Mouse (Mus musculus) lung, postnatal 25 days (tissue): ENCODE measurements around the gene Ptprm.

Experiments used
- DNase-seq: peaks from one replicate; pipeline ENCODE4 v3.0.0; 2022; ENCODE audit warnings: low spot score

Ptprm gene

DNA sequence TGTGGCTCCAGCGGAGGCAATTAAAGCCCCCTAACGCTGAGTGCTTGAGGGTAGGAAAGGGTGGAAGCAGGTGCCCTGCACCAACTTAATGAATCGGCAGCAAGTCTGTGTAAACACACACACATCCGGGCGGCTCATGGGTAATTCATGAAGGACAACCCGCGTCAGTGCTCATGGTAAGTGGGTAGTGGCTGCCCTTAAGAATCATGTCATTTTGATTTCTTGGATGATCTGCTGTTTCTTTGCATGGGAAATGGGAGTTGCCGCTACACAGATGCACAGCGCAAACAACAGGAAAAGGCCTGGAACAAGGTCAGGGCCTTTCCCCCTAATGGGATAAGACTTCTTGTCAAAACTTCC, 633.3 kb downstream of the Ptprm start:
- no peak for DNase-seq

DNA sequence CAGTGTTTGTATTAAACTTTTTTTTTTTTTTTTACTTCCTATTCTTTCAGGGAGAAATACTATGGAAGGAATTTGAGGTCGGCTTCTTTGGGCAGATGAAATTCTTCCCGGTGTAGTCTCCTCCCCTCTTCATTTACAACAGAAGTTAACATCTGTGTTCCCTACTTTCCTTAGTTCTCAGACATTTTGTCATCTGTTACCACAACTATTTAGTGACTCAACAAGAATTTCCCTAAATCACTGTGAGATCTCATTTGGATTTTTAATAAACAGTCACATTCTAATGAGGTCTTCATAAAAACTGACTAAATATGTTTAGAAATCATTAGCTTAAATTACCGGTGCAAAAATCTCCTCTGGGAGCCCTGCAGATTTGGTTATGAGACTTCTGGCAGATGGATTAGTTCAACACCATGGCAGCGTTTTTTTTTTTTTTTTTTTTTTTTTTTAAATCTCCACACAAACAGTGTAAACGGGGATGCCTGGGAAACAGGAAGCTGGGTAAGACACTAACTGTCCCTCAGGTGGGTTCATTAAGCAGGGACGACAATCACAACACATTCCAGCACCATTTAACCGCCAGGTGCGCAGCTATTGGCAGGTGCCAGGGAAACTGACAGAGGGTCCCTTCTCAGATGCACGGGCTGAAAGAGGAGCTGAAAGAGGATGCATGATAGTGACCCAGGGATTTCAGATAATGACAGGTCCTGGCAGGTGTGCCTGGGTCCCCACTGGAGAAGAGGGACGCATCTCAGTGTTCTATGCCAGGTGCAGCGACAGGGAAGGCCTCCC, 633.9 kb downstream of the Ptprm start:
- DNase-seq = no peak

DNA sequence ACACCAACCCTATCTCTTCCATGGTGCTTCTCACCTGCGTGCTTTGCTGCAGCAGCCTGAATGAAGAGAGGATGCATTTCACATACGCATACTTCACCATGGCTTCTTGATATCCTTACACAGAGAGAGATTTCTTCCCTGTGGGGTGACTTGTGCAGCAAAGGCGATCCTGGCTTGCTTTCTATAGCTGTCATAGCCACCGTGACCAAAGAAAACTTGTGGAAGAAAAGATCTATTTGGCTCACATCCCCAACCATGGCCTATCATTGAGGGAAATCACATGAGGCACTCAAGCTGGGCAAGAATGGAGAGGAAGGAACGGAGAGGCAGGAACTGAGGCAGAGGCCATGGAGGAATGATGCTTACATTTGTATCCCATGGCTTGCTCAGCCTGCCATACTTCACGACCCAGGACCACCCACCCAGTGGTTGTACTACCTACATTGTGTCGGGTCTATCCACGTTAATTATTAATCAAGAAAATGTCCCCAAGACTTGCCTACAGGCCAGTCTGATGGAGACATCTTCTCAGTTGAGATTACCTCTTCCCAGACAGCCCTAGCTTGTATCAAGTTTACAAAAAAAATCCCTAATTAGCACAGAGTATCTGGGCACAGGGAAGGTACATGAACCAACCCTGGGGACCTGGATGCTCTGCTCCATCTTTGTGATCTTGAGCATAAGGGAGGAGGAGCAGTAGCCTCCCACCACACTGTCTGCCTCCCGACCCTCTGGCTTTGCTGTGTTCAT, 641.6 kb downstream of the Ptprm start:
- DNase-seq = no peak

DNA sequence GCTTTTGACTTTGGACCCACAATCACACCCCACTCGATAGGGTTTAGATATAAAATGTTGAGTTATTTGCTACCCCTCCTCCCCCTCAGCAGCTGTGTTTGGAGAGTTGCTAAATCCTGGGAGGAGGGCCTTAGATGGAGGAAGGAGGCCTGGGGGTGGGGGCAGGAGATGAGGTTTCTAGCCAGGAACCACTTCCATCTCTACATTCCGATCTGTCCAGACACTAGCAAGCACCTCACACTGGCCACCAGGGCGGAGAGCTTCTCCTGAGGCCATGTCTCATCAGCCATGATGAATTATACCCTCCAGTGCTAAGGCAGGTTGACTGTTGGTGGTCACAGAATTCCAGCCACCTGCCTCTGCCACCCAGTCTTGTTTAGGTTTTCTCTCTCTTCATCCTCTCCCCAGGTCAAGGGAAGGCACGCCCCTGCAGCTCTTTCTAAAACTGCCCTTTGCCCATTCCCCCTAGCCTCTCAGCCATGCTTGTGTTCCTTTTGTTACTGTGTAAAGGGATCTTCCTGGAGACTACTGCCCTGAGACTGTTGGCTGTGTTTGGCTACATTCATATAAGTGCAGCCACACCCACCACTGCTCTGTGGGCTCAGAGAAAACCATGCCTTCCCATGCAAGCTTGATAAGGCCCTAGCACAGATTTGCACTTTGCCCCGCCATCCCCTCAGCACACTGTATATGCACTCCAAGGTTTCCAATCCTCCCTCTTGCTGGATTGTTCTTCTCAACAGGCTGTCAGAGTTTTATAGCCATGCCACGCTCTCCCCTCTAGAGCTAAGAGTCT, 642.8 kb downstream of the Ptprm start:
- no peak for DNase-seq

DNA sequence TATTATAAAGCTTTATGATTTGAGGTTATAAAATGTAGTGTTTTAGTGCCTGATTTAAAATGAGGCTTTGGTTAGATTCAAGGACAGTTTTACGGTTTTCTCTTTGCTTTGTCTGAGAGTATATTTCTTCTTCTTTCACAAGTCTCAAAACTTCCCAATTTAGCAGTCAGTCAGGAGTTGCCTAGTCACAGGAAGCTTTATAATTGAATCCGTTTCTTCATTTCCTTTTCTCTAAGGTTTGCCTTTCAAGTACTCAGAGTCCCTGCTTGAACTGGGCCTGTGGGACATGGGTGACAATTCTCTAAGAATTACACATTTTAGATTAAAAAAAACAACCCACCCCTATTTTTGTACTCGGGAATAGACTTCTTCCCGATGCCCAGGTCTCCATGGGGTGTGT, 643.7 kb downstream of the Ptprm start:
- no peak for DNase-seq

DNA sequence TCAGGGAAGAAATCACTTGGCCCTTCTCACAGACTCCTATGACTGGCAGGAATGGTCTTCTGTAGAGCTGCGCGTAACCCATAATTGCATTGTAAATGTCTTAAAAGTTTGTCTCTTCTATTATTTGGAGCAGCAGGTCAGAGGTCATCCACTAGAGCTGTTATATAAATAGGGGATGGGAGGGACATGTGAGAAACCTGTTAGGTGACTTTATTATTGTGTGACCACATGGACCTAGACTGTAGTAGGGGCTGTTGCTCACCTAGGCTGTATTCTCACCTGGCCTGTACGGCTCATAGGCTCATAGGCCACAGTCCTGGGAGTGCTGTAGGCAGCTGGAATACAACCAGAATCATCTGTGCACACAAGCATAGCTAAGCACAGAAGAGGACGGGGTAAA, 645.5 kb downstream of the Ptprm start:
- DNase-seq = peak; percentile 48

DNA sequence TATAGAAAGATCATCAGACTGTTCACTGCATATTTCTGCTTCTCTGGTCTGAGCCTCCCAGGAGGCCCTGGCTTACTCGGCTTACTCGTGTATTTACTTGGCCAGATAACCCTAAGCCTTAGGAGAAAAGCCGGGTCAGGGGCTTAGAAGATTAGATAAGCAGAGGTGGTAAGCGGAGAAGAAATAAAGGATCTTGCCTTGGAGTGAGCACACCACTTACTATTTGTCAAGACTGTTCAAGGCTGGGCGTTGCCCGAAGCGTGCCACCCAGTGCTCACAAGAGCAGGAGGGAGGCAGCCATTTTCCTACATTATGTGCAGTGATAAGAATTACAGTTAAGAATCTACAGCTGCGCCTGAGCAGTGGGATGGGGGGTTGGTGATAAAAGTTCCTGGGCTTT, 646.6 kb downstream of the Ptprm start:
- DNase-seq = no peak

DNA sequence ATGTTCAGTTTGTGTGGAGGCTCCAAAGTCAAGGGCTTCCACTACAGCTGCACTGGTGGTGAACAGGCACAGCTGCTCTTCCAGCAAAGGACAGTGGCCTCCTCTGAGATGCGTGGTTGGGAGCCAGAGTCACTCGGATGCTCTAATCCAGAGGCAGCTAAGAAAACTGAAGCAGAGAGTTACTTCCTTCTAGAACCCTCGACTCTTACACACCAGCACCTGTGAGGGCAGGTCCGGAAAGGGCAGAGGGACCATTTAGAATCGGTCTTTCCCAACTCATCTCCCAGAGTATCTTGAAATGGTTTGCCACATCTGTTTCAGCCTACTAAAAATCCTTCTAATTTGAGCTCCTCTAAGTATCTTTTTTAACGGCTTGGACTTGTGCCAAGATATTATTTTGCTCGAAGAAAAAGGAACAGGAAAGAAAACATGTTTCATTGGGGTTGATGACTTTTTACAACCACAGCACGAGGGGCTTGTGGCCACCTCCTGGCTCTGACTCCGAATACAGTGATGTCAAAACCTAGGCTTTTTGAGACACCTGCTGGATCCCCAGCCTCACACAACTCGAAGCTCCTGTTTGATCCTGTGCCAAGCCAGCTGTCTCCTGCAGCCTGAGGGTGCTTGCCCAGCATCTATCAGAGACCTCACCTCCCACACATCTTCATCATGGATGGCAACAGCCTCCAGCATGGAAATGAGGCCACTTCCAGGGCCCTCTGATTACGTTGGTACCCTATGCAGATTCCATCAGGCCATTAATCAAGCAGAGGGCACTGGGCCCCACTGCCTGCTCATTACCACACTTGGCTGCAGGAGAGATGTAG, 652.7 kb downstream of the Ptprm start:
- DNase-seq = no peak

DNA sequence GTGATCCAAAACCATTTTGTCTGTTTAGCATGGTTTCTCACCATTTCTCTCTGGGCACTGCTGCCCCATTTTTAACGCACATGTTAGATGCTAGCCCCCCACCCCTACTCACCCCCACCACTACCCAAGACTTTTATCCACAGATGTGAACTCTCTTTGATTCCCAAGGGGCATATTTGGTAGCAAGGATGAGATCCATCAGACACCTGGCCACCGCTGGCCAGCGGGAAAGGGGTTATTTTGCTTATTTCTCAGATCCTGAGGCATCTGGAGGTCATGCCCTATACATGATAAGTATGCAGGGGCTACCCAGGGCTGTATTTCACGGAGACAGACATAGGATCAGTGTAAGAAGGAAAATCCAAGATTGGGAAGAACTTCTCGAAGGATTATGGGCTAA, 654.4 kb downstream of the Ptprm start:
- DNase-seq = no peak

DNA sequence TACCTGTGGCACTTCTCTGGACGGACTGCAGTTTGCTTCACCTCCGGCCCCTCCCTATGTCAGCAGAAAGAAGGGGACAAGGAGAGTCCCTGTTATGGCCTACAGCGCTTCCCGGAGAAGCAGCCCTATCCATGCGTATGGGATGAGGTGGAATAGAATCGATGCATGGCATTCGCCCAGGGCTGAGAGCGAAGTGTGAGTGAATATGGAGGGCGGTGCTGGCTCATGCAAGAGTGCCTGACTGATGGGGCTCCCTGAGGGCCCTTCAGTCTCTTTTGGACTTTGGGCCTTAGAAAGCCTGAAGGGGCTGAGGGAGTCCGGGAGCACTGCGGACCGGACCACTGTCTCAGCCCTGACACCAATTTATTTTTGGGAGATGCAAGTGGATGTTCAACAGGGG, 656.6 kb downstream of the Ptprm start:
- no peak for DNase-seq

DNA sequence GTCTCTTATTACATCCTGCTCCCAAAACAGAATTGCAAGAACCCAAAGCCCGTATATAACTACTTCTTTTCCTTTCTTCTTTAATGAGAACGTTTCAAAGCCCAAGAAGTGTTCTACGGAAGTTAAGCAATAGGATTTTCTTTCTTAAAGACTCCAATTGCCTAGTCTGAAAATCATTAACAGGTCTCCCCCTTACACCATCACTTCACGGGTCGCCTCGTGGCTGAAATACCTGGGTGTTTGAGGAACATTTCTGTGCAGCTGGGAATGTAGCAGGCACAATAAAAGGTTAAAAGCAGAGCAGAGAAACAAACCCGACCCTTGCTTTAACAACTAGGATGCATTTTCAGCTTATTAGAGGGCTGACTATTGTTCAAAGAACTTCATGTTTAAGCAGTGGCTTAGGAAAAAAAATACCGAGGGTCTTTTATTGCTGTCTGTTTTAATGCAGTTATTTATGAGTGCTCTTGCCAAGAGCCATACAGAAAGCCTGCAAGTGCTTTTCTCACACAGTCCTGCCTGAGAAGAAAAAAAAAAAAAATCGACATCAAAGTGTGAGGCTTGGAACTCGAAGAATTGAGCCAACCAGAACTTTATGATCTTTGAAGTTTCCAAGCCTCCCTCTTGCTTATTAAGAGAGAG, 657.6 kb downstream of the Ptprm start:
- DNase-seq = no peak

DNA sequence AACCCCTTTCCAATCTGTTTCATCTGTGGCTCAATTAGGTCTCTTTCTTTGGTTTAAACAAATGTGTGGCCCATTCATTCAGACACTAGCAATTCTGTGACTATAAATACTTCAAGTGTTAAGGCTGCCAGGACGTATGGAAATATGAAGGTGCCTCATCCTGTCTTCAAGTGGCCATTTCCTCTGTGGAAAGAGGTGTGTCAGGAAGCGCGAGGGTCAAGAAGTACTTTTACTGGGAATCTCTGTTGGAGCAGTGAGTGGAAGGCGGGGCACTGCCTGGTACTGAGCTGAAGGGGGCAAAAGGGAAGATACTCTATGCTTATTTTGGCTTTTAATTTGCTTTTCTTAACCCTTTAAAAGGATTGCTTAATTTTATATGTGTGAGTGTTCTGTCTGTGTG, 659.9 kb downstream of the Ptprm start:
- no peak for DNase-seq

DNA sequence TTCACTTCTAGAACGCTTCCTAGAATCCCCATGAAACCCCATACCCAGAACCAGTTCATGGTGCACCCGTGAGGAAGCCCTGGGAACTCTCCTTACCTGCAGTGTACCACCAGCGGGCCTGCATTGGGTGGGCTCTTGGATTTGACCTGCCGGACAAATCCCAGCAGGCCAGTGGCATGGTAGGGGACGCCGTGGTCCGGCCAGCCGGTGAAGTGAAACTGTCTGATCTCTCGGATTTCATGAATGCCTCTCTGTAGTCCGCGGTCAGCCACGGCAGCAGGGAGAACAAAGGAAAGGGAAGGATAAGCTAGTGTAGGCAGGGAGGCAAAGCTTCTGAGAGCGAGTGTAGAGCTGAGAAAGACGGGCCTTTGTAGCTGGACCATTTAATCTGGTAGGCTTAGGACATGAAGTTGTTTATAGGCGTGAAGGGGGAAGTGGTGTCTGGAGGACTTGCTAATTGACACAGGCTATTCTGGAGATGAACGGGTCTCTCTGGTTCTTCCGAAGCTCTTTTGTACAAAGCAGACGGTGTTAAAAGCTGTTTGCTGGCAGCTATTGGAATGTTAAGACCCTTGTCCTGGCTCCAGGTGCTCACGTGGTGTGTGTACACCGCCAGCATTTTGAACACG, 660.5 kb downstream of the Ptprm start:
- no peak for DNase-seq

DNA sequence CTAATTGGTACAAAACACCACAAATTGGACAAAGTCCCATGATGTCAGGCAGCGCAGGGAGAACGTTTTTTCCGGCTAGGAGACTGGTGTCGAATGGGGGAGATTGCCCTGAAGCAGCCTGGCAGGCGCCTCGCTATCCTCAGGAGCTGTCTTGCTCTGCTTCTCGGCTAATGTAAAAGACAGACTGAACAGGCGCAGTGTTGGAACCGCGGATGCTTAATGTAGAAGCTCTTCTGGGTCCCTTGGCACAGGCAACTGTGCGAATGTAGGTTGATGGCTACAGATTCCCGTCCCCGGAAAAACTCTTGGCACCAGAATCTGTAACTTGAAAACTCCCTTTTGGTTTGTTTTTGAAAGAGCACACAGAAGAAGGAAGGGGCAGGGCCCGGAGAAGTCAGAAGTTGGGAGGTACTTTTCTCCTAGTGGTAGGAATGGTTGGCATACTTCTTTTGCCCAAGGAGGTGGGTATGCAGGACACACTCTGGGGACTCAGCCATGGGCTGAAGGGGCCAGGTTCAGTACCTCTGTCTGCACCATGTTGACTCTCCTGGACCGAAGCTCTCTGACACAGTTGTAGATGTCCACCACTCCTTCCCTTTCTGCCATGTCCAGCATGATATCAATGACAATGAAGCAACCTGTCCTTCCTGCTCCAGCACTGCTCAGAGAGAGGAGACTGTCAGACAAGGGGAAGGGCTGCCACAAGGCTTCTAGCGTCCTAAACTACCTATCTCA, 661.1 kb downstream of the Ptprm start:
- no peak for DNase-seq

DNA sequence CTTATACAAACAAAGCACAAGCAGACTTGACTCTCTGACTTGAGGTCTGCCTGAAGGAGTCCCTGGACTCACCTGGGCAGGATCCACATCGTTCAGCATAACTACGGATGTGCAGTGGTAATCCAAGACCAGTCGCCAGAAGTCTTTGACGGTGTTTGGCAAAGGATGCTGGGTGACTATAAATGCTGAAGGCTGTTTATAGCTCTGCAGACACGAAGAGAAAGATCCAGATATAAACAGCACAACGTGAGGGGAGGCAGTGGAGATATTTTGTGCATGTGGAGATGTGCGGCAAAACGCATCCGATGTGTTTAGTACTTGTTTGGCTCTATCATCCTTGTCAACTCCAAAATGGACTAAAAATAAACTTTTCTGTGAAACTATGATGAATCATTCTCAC, 666.1 kb downstream of the Ptprm start:
- no peak for DNase-seq

DNA sequence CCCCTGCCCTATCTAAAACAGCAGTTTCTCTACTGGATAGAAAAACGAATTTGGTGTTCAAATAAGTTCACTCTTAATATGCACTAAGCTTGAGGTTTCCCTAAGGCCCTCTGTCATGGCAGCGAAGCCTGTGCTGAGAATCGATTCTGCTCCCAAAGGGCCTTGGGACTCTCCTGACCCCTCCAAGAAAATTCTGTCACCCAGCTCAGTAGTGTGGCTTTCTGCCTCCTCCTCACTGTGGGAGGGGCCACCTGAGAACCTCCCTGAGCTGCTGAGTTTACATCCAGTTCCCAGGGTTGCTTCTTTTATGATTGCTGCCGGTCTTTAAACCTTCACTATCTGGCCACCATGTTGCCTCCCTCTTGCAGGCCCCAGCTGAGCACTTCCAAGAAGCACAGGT, 666.7 kb downstream of the Ptprm start:
- no peak for DNase-seq

DNA sequence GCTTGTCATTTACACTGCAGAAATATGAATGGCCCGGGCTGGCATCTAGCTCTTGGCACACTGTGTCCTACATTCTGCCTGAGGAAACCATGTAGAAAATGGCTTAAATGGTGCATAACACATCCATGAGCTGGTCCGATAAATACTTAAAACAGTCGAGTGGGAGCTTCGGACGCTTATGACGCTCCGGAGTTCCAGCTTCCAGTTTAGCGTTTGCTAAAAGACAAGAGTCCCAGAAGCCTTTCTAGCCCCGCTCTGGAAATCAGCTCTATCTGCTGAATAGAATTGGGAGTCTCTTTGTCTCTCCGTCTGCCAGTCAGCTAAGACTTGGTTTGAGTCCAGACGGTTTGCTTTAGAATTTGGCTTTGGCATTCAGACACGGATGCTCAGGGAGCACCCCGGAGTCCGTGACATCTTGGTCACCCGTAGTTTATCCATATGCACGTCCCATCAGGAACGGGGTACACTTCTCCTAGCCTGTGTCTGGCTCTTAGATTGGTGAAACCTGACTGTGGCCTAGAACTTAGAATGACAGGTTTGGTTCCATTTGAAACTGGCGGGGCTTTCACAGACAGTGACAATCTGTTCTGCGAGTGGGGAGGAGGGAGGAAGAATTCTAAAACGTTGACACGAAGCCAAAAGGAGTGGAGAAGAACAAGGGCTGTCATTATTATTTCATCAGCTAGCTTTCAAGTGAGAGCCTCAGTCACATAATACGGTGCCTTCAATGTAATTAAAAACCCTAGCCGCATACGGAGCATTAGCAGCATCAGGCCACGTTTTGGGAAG, 667.4 kb downstream of the Ptprm start:
- no peak for DNase-seq

DNA sequence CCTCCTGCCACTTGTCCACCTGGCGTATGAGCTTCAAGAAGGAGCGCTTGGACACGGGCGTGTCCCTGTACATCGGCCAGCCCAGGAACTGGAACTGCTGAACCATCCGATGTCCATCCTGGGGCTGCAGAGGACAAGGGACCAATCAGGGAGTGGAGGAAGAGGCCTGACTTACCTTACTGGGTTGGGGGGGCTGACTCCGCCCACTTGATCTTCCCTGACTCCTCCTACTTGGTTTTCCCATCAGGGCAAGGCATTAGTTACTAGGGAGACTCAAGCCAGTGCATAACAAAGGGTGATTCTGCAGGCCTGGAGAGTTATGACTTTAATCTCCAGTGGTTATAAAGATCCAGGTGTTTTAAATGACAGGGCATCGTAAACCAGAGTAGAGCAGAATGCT, 670.8 kb downstream of the Ptprm start:
- DNase-seq = no peak

DNA sequence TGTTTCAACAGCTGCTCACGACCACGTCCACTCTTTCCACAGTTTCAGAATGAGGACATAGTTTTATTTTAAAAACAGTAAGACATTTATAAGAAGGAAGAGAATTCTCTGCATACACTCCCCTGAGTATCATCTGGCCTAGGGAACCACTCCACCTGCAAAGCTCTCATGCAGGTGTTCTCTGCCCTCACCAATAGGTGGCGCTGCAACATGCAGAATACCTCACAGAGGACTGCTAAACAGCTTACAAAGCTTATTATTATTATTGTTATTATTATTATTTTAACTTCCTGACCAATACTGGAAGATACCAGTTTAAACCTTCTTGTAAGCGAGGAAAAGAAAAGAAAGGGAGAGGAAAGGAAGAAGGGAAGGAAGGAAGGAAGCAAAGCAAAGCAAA, 673.6 kb downstream of the Ptprm start:
- DNase-seq = peak; percentile 48

DNA sequence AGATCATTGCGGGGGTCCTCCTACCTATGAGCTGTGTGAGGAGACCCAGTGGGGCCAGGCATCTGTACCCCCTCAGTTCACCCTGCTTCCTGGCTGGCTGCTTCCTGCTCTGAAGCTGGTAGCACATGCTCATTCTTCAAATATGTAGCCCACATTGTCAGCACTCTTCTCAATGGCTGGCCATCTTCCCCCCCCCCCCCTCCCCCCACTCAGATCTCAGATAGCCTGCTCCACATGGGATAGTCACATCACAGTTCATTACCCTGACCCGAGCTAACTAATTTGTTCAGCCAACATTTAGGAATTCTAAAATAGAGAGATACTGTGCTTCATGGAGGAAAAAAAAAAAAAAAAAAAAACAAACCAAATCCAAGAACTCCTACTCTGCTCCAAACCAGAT, 679.6 kb downstream of the Ptprm start:
- no peak for DNase-seq
